Mouse (Mus musculus): ENCODE measurements around the gene Pilrb1. TPM values are rescaled to one million over a fixed set of nuclear protein-coding genes. Genes with fewer than 3 reads are reported as not detected.

Gene Pilrb1
- total RNA-seq, 2 experiments from 2014 or later = 0.45 to 1.3 TPM

GRCm38 (mm10) chr5:137828694-137829093 lies 29.2 kb downstream of the Pilrb1 start:
- DNase-seq = no peak

GRCm38 (mm10) chr5:137826421-137826820 lies 31.5 kb downstream of the Pilrb1 start:
- no peak for DNase-seq

DNA sequence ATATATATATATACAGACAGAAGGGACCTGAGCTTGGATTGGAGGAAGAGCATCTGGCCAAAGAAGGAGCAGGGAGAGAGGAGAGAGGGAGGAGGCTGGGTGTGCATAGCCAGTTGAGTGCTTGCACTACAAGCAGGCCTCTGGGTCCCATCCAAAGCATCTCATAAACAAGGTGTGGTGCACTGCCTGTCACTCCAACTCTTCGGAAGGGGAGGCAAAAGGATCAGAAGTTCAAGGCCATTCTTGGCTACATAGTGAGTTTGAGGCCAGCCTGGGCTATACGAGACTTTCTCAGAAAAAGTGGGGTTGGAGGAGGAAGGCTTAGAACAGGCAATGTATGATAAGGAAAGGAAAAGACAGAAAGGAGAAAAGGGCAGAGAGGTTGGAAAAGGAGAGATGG lies 31.9 kb downstream of the Pilrb1 start:
- no peak for DNase-seq

GRCm38 (mm10) chr5:137825030-137825429 lies 32.9 kb downstream of the Pilrb1 start:
- no peak for DNase-seq

- no peak for DNase-seq
These were observed 34.4 kb downstream of the Pilrb1 start for GRCm38 (mm10) chr5:137823455-137824045.

- no peak for DNase-seq
These were observed 35.3 kb downstream of the Pilrb1 start for GRCm38 (mm10) chr5:137822602-137823001.

GRCm38 (mm10) chr5:137822126-137822525 lies 35.8 kb downstream of the Pilrb1 start:
- DNase-seq = no peak

DNA sequence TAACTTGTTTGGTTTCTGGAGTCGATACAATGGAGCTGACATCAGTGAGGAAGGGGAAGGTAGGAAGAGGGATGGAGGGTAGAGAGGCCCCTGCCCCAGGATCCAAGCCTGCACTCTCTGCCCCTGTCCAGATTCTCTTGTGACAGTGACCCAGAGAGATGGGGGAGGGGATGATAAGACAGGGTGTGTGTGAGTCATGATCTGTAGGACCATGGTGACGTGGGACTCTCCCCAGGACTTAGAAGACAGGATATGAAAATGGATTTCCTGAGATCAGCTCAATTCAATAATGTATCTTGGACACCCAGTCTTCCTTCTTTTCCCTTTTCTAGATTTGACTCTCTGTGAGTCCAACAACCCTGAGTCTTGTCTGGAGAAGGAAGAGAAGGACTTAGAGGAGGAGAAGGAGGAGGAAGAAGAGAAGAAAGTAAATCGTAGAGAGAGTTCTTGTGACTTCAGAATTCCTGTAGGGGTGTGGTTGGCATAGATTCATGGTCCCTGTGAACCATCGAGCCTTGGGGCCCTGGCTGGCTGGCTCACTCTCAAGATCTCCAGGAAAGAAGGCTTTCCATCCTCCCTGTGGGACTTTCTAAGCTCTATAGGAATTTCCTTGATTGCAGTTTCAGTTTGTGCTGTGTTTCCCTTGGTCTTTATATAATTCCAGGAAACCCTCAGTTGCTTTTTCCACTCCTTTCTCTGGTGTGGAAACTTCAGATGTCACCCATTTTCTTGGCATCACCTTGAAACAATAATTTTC lies 40.3 kb downstream of the Pilrb1 start:
- no peak for DNase-seq

- DNase-seq = no peak
These were observed 49.6 kb downstream of the Pilrb1 start for GRCm38 (mm10) chr5:137808316-137808715.

DNA sequence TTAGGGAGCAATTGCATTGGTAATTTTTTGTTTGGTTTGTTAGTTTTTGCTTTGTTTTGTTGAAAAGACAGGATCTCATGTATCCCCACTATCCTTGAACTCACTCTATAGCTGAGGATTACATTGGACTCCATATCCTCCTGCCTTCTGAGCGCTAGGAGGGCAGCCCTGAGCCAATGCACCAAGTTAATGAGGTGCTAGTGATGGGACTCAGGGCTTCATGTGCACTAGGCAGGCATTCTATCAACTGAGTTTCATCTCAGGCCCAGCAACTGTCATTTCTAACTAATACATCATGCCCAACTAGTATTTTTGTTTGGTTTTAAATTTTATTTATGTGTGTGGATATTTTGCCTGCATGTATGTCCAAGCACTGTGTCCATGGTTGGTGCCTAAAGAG lies 51.7 kb downstream of the Pilrb1 start:
- DNase-seq = no peak

Other genes with a start within 250 kb of the Pilrb1 start
- 100 to 1,000 TPM; 292 to 390 TPM for gene Pcolce, start 244.3 kb downstream of the Pilrb1 start, total RNA-seq (2021)
- under 1 TPM; 0.33 to 0.70 TPM for gene Fbxo24, start 229.1 kb downstream of the Pilrb1 start, total RNA-seq (2021)
- 10 to 100 TPM; 15.9 to 17.7 TPM for gene Lrch4, start 229.0 kb downstream of the Pilrb1 start, total RNA-seq (2021)
- 1 to 10 TPM; 4.1 to 7.7 TPM for gene Gm20605, start 228.9 kb downstream of the Pilrb1 start, total RNA-seq (2021)
- 1 to 10 TPM; 2.1 to 4.0 TPM for gene Sap25, start 216.8 kb downstream of the Pilrb1 start, total RNA-seq (2021)
- under 1 TPM; 0.42 to 0.61 TPM for gene Irs3, start 212.4 kb downstream of the Pilrb1 start, total RNA-seq (2021)
- gene Agfg2, start 173.4 kb downstream of the Pilrb1 start, total RNA-seq (2021) = 1 to 10 TPM; 4.3 to 5.9 TPM
- gene Nyap1, start 116.5 kb downstream of the Pilrb1 start, total RNA-seq (2021) = under 1 TPM; 0.45 to 0.75 TPM
- gene Tsc22d4, start 112.4 kb downstream of the Pilrb1 start, total RNA-seq (2021) = 100 to 1,000 TPM; 189 to 203 TPM
- 10 to 100 TPM in 1 of 2 experiments, 1 to 10 TPM in 1; 9.8 to 13.5 TPM for gene Ppp1r35, start 79.3 kb downstream of the Pilrb1 start, total RNA-seq (2021)
- 10 to 100 TPM; 22.4 to 22.8 TPM for gene Mepce, start 70.5 kb downstream of the Pilrb1 start, total RNA-seq (2021)
- 1 to 10 TPM; 2.0 to 3.1 TPM for gene Zcwpw1, start 70.3 kb downstream of the Pilrb1 start, total RNA-seq (2021)
- gene Pilra, start 21.8 kb downstream of the Pilrb1 start, total RNA-seq (2021) = under 1 TPM; 0.54 to 0.75 TPM
- under 1 TPM in 1 of 2 experiments, not detected in 1; 0.56 TPM for gene Pilrb2, start 13.7 kb upstream of the Pilrb1 start, total RNA-seq (2021)
- not detected for gene Cyp3a13, start 63.5 kb upstream of the Pilrb1 start, total RNA-seq (2021)
- gene Gjc3, start 105.0 kb upstream of the Pilrb1 start, total RNA-seq (2021) = 1 to 10 TPM; 5.9 to 7.1 TPM
- gene Azgp1, start 123.4 kb upstream of the Pilrb1 start, total RNA-seq (2021) = under 1 TPM in 1 of 2 experiments, not detected in 1; 0.45 TPM
- not detected for gene Smok3a, start 163.2 kb upstream of the Pilrb1 start, total RNA-seq (2021)
- not detected for gene Smok3b, start 163.3 kb upstream of the Pilrb1 start, total RNA-seq (2021)
- not detected for gene Smok3c, start 195.1 kb upstream of the Pilrb1 start, total RNA-seq (2021)
- gene Zkscan1, start 227.0 kb upstream of the Pilrb1 start, total RNA-seq (2021) = 10 to 100 TPM; 14.2 to 16.7 TPM

Data from gastrocnemius, postnatal 10 days (tissue).